Mouse (Mus musculus) layer of hippocampus, adult 9-11 months (tissue): ENCODE results near the gene Pdzrn3.

Experiments used
- DNase-seq: peaks from one replicate; pipeline ENCODE4 v3.0.0; 2022

Pdzrn3 gene

GRCm38 (mm10) chr6:101377167-101377934, at the start of gene Pdzrn3:
Pdzrn3 (minus strand) TSS chr6:101377897.
- DNase-seq: no peak

GRCm38 (mm10) chr6:101427296-101427695, 49.6 kb upstream of the Pdzrn3 start:
- no peak for DNase-seq

GRCm38 (mm10) chr6:101426301-101426700, 48.6 kb upstream of the Pdzrn3 start:
- peak; percentile 47 for DNase-seq

- no peak for DNase-seq
Observed at GRCm38 (mm10) chr6:101422084-101422954, 44.6 kb upstream of the Pdzrn3 start.

- no peak for DNase-seq
Observed at GRCm38 (mm10) chr6:101418213-101418612, 40.5 kb upstream of the Pdzrn3 start.

- DNase-seq: no peak
Observed at GRCm38 (mm10) chr6:101411701-101412100, 34.0 kb upstream of the Pdzrn3 start.

GRCm38 (mm10) chr6:101411064-101411463, 33.4 kb upstream of the Pdzrn3 start:
- DNase-seq: no peak

GRCm38 (mm10) chr6:101396711-101397110, 19.0 kb upstream of the Pdzrn3 start:
- DNase-seq: peak; percentile 58

GRCm38 (mm10) chr6:101395908-101396307, 18.2 kb upstream of the Pdzrn3 start:
- DNase-seq: no peak

- DNase-seq: no peak
Observed at GRCm38 (mm10) chr6:101392801-101393117, 15.1 kb upstream of the Pdzrn3 start.

GRCm38 (mm10) chr6:101392107-101392800, 14.6 kb upstream of the Pdzrn3 start:
- no peak for DNase-seq

GRCm38 (mm10) chr6:101385490-101385889, 7.8 kb upstream of the Pdzrn3 start:
- no peak for DNase-seq

- no peak for DNase-seq
Observed at GRCm38 (mm10) chr6:101384958-101385357, 7.3 kb upstream of the Pdzrn3 start.

- DNase-seq: no peak
Observed at GRCm38 (mm10) chr6:101384476-101384875, 6.8 kb upstream of the Pdzrn3 start.

GRCm38 (mm10) chr6:101382891-101383290, 5.2 kb upstream of the Pdzrn3 start:
- DNase-seq: no peak

GRCm38 (mm10) chr6:101379546-101379945, 1.8 kb upstream of the Pdzrn3 start:
- no peak for DNase-seq

- DNase-seq: no peak
Observed at GRCm38 (mm10) chr6:101377935-101378609, 375 bp upstream of the Pdzrn3 start.

- no peak for DNase-seq
Observed at GRCm38 (mm10) chr6:101376511-101377166, 1.1 kb downstream of the Pdzrn3 start.

GRCm38 (mm10) chr6:101376049-101376448, 1.6 kb downstream of the Pdzrn3 start:
- DNase-seq: no peak

GRCm38 (mm10) chr6:101374721-101375120, 3.0 kb downstream of the Pdzrn3 start:
- no peak for DNase-seq

- no peak for DNase-seq
Observed at GRCm38 (mm10) chr6:101374186-101374585, 3.5 kb downstream of the Pdzrn3 start.

- DNase-seq: no peak
Observed at GRCm38 (mm10) chr6:101372982-101373381, 4.7 kb downstream of the Pdzrn3 start.
